Mouse (Mus musculus): ENCODE measurements around the gene Dcaf6. TPM values are rescaled to one million over a fixed set of nuclear protein-coding genes. Genes with fewer than 3 reads are reported as not detected.

The Dcaf6 gene
- total and polyA plus RNA-seq, 3 experiments: 8.2 to 17.1 TPM; not detected in 1

DNA sequence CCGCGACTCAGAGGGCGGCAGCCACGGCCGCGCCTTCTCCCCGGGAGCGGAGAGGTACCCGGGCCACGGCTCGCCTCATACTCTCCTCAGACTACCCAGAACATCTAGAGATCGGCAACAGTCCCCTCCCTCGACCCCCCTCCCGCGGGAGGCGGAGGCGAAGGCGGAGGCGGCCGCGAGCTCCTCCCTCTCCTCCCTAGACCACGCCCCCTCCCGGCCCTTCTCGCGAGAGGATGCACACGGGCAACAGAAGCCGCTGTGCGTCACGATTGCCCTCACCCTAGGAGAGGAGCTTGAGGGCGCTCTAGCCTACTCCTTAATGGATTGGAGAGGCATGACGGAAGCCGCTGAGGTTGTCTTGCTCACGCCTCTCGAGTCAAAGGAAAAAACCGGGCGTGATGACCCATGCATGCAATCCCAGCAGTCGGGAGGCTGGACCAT, at the start of gene Dcaf6, which contains the start of gene Mpc2 (continued):
- TF ChIP-seq ETS1 (IDR thresholded peaks at IDR 0.05; ENCODE audit: low read depth, low read length): no peak
- no peak for TF ChIP-seq ZNF384 (IDR thresholded peaks at IDR 0.05; ENCODE audit: low read depth, low read length)
- peak; percentile 99 for TF ChIP-seq MAZ (IDR thresholded peaks at IDR 0.05; ENCODE audit: low read depth, low read length)

DNA sequence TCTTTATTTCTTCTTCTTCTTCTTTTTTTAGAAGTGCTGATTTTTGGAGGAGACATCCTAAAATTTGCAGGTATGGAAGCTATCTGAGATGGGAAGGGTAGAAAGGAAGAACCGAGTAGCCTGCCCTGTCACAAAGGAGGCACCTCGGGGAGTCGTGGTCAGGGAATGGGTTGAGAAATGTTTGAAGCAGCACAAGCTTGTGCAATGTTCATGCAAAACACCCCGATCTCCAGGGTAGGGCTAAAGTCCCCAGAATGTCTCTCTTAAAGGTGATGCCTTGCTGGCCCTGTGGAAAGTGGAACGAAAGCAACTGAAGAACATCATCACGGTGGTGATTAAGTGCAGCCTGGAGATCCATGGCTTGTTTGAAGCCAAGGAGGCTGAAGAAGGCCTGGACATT, 46.0 kb upstream of the Dcaf6 start:
- Histone ChIP-seq H3K79me2 (ENCODE audit: control insufficient read depth, insufficient read depth, low read length, poor library complexity) (no peaks in the 10 kb centered on the region), H3K9me3 (replicated peaks; ENCODE audit: insufficient read depth, low read length) (no peaks in the 10 kb centered on the region), H3K9ac (ENCODE audit: control insufficient read depth, low read depth, low read length, poor library complexity, severe bottlenecking) (no peak overlapping the region), H3K27me3 (ENCODE audit: control insufficient read depth in 1 of 2, insufficient read depth in 2 of 2, low read length in 2 of 2) (no peaks in the 10 kb centered on the region), H3K4me3 (ENCODE audit: control insufficient read depth in 1 of 2, insufficient read depth in 1 of 2, low read depth in 2 of 2, low read length in 2 of 2) (no peak overlapping the region), H3K4me1 (ENCODE audit: control insufficient read depth in 1 of 2, insufficient read depth in 2 of 2, low read length in 2 of 2) (no peaks in the 10 kb centered on the region), H3K27ac (ENCODE audit: control insufficient read depth, low read depth, low read length) (no peak overlapping the region), H3K36me3 (ENCODE audit: control insufficient read depth in 1 of 2, insufficient read depth in 2 of 2, low read length in 2 of 2) (no peaks in the 10 kb centered on the region)
- DNase-seq (ENCODE audit: low read depth, low spot score): no peak
- no peak for TF ChIP-seq ZMIZ1 (IDR thresholded peaks at IDR 0.05; ENCODE audit: low read depth, low read length)
- no peak for TF ChIP-seq MYB (IDR thresholded peaks at IDR 0.05; ENCODE audit: low read depth, low read length)
- TF ChIP-seq CHD2 (IDR thresholded peaks at IDR 0.05; ENCODE audit: low read length): no peak
- TF ChIP-seq JUND (IDR thresholded peaks at IDR 0.05; ENCODE audit: low read depth, low read length): no peak
- no peak for TF ChIP-seq ZNF384 (IDR thresholded peaks at IDR 0.05; ENCODE audit: low read depth, low read length)
- TF ChIP-seq ZC3H11A (IDR thresholded peaks at IDR 0.05; ENCODE audit: low read depth, low read length): no peak
- no peak for TF ChIP-seq MXI1 (IDR thresholded peaks at IDR 0.05; ENCODE audit: low read depth, low read length)
- TF ChIP-seq MAZ (IDR thresholded peaks at IDR 0.05; ENCODE audit: low read depth, low read length): no peak
- TF ChIP-seq POLR2AphosphoS5 (IDR thresholded peaks at IDR 0.05; ENCODE audit: borderline replicate concordance, low read depth, low read length): no peak
- TF ChIP-seq ETS1 (IDR thresholded peaks at IDR 0.05; ENCODE audit: low read depth, low read length): no peak
- TF ChIP-seq CHD1 (IDR thresholded peaks at IDR 0.05; ENCODE audit: low read depth, low read length): no peak
- no peak for TF ChIP-seq RAD21 (IDR thresholded peaks at IDR 0.05; ENCODE audit: low read depth, low read length)
- TF ChIP-seq TAL1 (IDR thresholded peaks at IDR 0.05; ENCODE audit: low read length): no peak
- no peak for TF ChIP-seq CTCF (IDR thresholded peaks at IDR 0.05 in 2 of 3, conservative IDR thresholded peaks at IDR 0.05 in 1 of 3; ENCODE audit: control insufficient read depth in 1 of 3, insufficient read depth in 1 of 3, low read depth in 2 of 3, low read length in 3 of 3, poor library complexity in 1 of 3, severe bottlenecking in 1 of 3)
- no peak for TF ChIP-seq KAT2A (conservative IDR thresholded peaks at IDR 0.05; ENCODE audit: low read depth, low read length)
- TF ChIP-seq RCOR1 (IDR thresholded peaks at IDR 0.05; ENCODE audit: low read depth, low read length): no peak
- no peak for TF ChIP-seq ELF1 (IDR thresholded peaks at IDR 0.05; ENCODE audit: low read depth, low read length)
- TF ChIP-seq TCF12 (IDR thresholded peaks at IDR 0.05; ENCODE audit: low read depth, low read length): no peak
- TF ChIP-seq GATA1 (IDR thresholded peaks at IDR 0.05; ENCODE audit: low read depth, low read length): no peak
- TF ChIP-seq ZKSCAN1 (IDR thresholded peaks at IDR 0.05; ENCODE audit: low read depth, low read length): no peak
